20 mouse cellular contexts compared by ENCODE assay signal in the genomic region with DNA sequence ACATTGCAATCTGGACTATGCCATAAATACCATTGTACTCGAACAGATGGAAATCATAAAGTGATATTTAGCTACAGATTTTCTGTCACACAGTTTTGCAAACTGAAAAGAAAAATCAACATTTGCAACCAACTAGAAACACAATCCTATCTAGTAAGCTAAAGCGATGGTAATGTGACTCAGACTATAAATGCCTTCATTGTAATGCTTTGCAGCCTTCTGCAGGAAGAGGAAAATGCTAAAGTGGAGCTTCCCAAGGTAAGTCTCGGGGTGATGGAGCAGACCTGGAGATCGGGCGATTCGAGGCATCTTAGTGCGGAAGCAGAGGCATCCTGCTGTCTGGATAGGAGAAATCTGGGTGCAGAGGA.
"Had no signal": no experiment of that assay in that cellular context is flagged by ENCODE, and none has a peak within 500 bp of the region (broad histone marks: within the 10 kb centered on the region; RNA-seq: fewer than 3 reads in every experiment).

No protein-coding gene starts in this region.

- H3K9ac ChIP-seq: kidney, embryonic 15.5 days; limb, embryonic 12.5 days; limb, embryonic 15.5 days; liver, embryonic 14.5 days; liver, postnatal 0 days; lung, embryonic 14.5 days; midbrain, embryonic 12.5 days; midbrain, embryonic 15.5 days; neural tube, embryonic 15.5 days; stomach, embryonic 15.5 days had no signal

- H3K4me1 ChIP-seq: kidney, embryonic 15.5 days; stomach, embryonic 15.5 days had no signal

- H3K9me3 ChIP-seq: kidney, embryonic 15.5 days; limb, embryonic 12.5 days; limb, embryonic 15.5 days; midbrain, embryonic 12.5 days; midbrain, embryonic 15.5 days; neural tube, embryonic 15.5 days; stomach, embryonic 15.5 days had no signal

- H3K27me3 ChIP-seq: kidney, embryonic 15.5 days; limb, embryonic 12.5 days; limb, embryonic 15.5 days; midbrain, embryonic 12.5 days; midbrain, embryonic 15.5 days; neural tube, embryonic 15.5 days; stomach, embryonic 15.5 days had no signal

- H3K4me3 ChIP-seq: kidney, embryonic 15.5 days; left cerebral cortex, adult 2 months; limb, embryonic 12.5 days; limb, embryonic 15.5 days; midbrain, embryonic 12.5 days; midbrain, embryonic 15.5 days; neural tube, embryonic 15.5 days; stomach, embryonic 15.5 days had no signal

- H3K4me2 ChIP-seq: kidney, embryonic 15.5 days; limb, embryonic 12.5 days; limb, embryonic 15.5 days; liver, embryonic 11.5 days; lung, embryonic 14.5 days; midbrain, embryonic 12.5 days; midbrain, embryonic 15.5 days; neural tube, embryonic 15.5 days; stomach, embryonic 15.5 days had no signal

- H3K36me3 ChIP-seq: kidney, embryonic 15.5 days; limb, embryonic 12.5 days; limb, embryonic 15.5 days; midbrain, embryonic 12.5 days; midbrain, embryonic 15.5 days; neural tube, embryonic 15.5 days; stomach, embryonic 15.5 days had no signal

- H3K27ac ChIP-seq: kidney, embryonic 15.5 days; left cerebral cortex, adult 2 months; limb, embryonic 12.5 days; limb, embryonic 15.5 days; liver, embryonic 14.5 days; macrophage; midbrain, embryonic 12.5 days; midbrain, embryonic 15.5 days; neural tube, embryonic 15.5 days; stomach, embryonic 15.5 days had no signal

- DNase-seq: kidney, adult 8-10 months; kidney, postnatal 10 days; left cerebral cortex, postnatal 4 days; liver, postnatal 0 days; lung, embryonic 14.5 days; right cerebral cortex, postnatal 25 days; spleen, adult 18-20 months; thymus, postnatal 25 days had no signal

- ATAC-seq: liver, postnatal 0 days; lung, postnatal 0 days had no signal
